Mouse (Mus musculus): ENCODE measurements around the gene Scamp2. TPM values are rescaled to one million over a fixed set of nuclear protein-coding genes. Genes with fewer than 3 reads are reported as not detected.

The Scamp2 gene
- polyA plus RNA-seq, 1 experiment: 79.2 TPM

DNA sequence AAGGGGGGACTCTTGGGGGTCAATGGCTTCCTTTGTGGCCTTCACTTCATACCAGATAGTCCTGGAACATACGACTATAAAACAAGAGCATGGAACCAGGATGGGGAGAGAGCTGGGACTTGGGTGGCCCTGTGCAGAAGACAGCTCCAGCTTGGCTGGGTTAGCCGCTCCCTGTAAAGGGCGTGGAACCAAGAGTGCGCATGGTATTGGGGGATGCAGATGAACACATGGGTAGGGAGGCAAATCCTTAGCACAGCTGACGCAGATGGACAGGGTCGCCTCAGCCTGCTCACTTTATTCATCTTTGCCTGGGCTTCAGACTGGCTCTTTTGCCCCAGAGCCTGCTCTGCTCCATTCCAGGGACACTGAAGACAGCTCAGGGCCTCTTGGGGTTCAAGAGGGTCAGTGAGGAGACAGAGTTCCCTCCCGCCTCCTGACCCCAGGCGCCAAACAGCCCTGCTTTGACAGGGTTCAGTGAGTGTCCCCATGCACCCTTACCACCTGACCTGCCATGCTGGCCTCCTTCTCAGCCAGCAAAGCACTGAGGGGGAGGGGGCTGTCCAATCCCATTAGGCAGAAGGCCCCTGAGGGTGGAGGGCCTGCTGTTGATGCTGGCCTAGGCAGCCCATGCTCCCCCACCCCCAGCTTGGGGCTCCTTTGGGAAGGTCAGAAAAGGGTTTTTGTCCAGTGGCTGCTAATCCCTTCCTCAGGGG is 38.3 kb downstream of the Scamp2 start:
- Histone ChIP-seq H3K4me1 (ENCODE audit: control insufficient read depth, insufficient read depth, insufficient read length) (no peaks in the 10 kb centered on the region), H3K36me3 (ENCODE audit: control insufficient read depth, insufficient read depth, low read length) (peaks cover 11% of the 10 kb centered on the region), H3K27ac (ENCODE audit: insufficient read depth, low read length) (no peak overlapping the region), H3K27me3 (ENCODE audit: control insufficient read depth, insufficient read depth, low read length) (no peaks in the 10 kb centered on the region), H3K4me3 (ENCODE audit: extremely low read depth, insufficient read depth, insufficient read length) (no peak overlapping the region)
- WGBS: 85% methylated on average over 8 of the region's 8 CpGs
- no peak for DNase-seq (ENCODE audit: low read depth in 1 of 2, low spot score in 2 of 2)
- TF ChIP-seq POLR2A (IDR thresholded peaks at IDR 0.05; ENCODE audit: low read depth, low read length) (no peak), CTCF (IDR thresholded peaks at IDR 0.05; ENCODE audit: extremely low read depth, insufficient read depth, insufficient read length, insufficient replicate concordance) (no peak)

DNA sequence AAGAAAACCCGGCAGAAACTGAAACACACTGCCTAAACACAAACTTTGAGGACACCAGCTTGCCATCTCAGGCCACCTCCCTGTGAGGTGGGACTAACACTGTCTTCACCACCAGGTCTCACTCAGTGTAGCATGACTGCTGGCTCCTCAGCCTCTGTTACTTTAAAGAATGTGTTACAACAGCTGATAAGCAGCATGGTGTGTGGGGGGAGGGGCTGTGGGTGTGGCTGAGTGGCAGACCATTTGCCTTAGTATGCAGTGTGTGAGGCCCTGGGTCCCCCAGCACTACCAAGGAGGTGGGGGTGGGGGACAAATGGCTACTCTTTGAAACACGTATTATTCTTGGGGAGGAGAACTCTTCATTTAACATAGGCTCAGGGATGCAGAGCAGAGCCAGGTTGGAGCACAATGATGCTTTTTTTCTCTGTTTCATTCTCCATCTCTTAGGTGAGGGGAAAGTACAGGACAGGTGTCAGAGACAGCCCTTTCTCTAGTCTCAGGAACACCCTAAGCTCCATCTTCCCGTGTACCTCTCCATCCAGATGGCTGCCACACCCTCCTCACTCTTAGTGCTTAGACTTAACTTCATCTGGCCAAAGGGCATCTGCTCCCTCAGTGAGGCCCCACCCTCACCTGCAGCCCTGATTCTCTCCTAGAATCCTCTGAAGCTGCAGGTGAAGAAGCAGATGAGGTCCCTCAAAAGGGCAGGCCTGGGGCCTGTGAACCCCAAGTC is 40.0 kb downstream of the Scamp2 start:
- no peak for DNase-seq (ENCODE audit: low read depth in 1 of 2, low spot score in 2 of 2)
- H3K36me3 ChIP-seq (ENCODE audit: control insufficient read depth, insufficient read depth, low read length): no peaks in the 10 kb centered on the region; the same call in 1 of the 2 replicates
- no peaks in the 10 kb centered on the region for H3K4me1 ChIP-seq (ENCODE audit: control insufficient read depth, insufficient read depth, insufficient read length)
- peaks cover 1% of the 10 kb centered on the region; the same call in 1 of the 2 replicates for H3K27me3 ChIP-seq (ENCODE audit: control insufficient read depth, insufficient read depth, low read length)
- H3K4me3 ChIP-seq (ENCODE audit: extremely low read depth, insufficient read depth, insufficient read length): no peak overlapping the region
- WGBS: 33% methylated on average over 3 of the region's 3 CpGs
- no peak for TF ChIP-seq CTCF (IDR thresholded peaks at IDR 0.05; ENCODE audit: extremely low read depth, insufficient read depth, insufficient read length, insufficient replicate concordance)
- no peak for TF ChIP-seq POLR2A (IDR thresholded peaks at IDR 0.05; ENCODE audit: low read depth, low read length)
- no peak overlapping the region for H3K27ac ChIP-seq (ENCODE audit: insufficient read depth, low read length)

DNA sequence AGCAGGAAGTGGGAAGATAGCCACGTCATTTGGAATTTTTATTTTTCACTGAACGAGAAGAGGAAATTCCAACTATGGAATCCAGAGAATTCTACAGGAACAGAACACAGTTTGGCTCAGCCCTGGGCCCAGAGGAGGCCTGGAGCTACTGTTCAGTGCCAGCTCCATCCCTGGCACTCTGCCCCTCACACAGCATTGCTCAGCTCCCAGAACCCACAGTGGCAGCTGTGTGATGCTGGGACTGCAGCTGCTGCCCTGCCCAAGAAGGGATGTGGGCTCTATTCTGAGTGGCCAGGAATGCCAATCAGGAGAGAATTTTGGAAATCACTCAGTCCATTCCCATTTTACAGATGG is 40.6 kb downstream of the Scamp2 start:
- no peak overlapping the region for H3K4me3 ChIP-seq (ENCODE audit: extremely low read depth, insufficient read depth, insufficient read length)
- no peak for DNase-seq (ENCODE audit: low read depth in 1 of 2, low spot score in 2 of 2)
- TF ChIP-seq CTCF (IDR thresholded peaks at IDR 0.05; ENCODE audit: extremely low read depth, insufficient read depth, insufficient read length, insufficient replicate concordance): no peak
- no peak for TF ChIP-seq POLR2A (IDR thresholded peaks at IDR 0.05; ENCODE audit: low read depth, low read length)
- H3K4me1 ChIP-seq (ENCODE audit: control insufficient read depth, insufficient read depth, insufficient read length): no peaks in the 10 kb centered on the region
- H3K36me3 ChIP-seq (ENCODE audit: control insufficient read depth, insufficient read depth, low read length): no peaks in the 10 kb centered on the region; the same call in 1 of the 2 replicates
- no peak overlapping the region for H3K27ac ChIP-seq (ENCODE audit: insufficient read depth, low read length)
- peaks cover 3% of the 10 kb centered on the region for H3K27me3 ChIP-seq (ENCODE audit: control insufficient read depth, insufficient read depth, low read length)
- 53% methylated on average over 2 of the region's 2 CpGs for WGBS

DNA sequence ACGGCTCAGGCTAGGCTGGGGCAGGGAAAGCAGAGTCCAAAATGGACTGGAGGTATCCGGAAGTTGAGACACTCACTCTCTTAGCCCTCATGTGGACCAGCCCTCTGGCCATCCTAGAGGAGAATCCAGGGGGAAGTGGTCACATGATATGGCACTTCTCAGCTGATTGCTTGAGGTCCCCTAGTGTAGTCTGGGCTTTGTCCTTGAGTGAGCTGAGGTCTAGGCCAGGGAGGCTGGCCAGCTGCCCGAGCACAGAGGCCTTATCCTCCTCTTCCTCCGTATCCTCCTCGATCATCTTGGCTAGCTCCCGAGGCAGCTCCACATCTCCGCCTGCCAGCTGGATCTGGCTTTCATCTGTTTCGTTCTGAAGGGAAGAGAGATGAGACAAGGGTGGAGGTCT is 41.4 kb downstream of the Scamp2 start:
- peaks cover 3% of the 10 kb centered on the region; the same call in 1 of the 2 replicates for H3K4me1 ChIP-seq (ENCODE audit: control insufficient read depth, insufficient read depth, insufficient read length)
- 75% methylated on average over 8 of the region's 8 CpGs for WGBS

DNA sequence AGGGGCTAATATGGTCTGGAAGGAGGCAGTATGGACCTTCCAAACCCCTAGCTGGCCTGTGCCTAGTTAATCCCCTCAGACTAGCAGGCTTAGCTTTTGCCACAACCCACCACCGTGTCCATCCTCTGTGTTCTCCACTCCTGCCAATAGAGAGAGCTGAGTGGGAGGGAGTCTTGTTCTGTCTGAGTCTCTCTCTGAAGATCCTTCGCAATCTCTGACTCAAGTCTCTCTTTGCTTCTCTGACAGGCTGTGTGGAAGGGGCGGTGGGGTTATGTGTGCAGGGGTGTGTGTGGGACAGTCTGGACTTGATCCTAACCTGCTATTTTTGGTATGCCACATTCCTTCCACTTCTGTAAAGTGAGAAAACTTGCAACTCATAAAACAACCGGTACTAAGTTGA is 44.1 kb downstream of the Scamp2 start:
- TF ChIP-seq POLR2A (IDR thresholded peaks at IDR 0.05; ENCODE audit: low read depth, low read length) (no peak), CTCF (IDR thresholded peaks at IDR 0.05; ENCODE audit: extremely low read depth, insufficient read depth, insufficient read length, insufficient replicate concordance) (no peak)
- Histone ChIP-seq H3K4me1 (ENCODE audit: control insufficient read depth, insufficient read depth, insufficient read length) (peaks cover 3% of the 10 kb centered on the region; the same call in 1 of the 2 replicates), H3K27me3 (ENCODE audit: control insufficient read depth, insufficient read depth, low read length) (peaks cover 3% of the 10 kb centered on the region), H3K27ac (ENCODE audit: insufficient read depth, low read length) (no peak overlapping the region), H3K36me3 (ENCODE audit: control insufficient read depth, insufficient read depth, low read length) (no peaks in the 10 kb centered on the region), H3K4me3 (ENCODE audit: extremely low read depth, insufficient read depth, insufficient read length) (no peak overlapping the region)
- 79% methylated on average over 4 of the region's 4 CpGs for WGBS
- no peak for DNase-seq (ENCODE audit: low read depth in 1 of 2, low spot score in 2 of 2)

More for the DNA sequence above, 41.4 kb downstream of the Scamp2 start:
- H3K4me3 ChIP-seq (ENCODE audit: extremely low read depth, insufficient read depth, insufficient read length): no peak overlapping the region
- no peaks in the 10 kb centered on the region for H3K36me3 ChIP-seq (ENCODE audit: control insufficient read depth, insufficient read depth, low read length)
- H3K27me3 ChIP-seq (ENCODE audit: control insufficient read depth, insufficient read depth, low read length): peaks cover 3% of the 10 kb centered on the region
- TF ChIP-seq CTCF (IDR thresholded peaks at IDR 0.05; ENCODE audit: extremely low read depth, insufficient read depth, insufficient read length, insufficient replicate concordance) (no peak), POLR2A (IDR thresholded peaks at IDR 0.05; ENCODE audit: low read depth, low read length) (no peak)
- H3K27ac ChIP-seq (ENCODE audit: insufficient read depth, low read length): no peak overlapping the region
- no peak for DNase-seq (ENCODE audit: low read depth in 1 of 2, low spot score in 2 of 2)

DNA sequence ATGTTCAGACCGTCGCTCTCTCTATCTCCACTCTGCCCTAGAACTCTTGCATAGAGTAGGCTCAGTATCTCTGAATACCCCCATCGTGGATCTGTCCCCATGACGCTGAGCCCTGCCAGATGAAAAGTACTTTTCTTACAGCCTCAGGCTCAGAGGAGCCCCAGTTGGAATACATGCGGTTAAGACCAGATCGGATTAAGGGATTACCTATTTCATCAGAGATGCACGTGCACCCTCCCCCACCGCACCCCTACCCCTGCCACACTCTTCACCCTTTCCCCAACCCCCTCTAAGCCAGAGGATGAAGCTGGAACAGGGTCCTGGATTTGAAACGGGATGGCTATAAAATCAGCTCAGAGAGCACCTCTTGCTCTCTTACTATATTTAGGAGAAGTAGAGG is 44.8 kb downstream of the Scamp2 start:
- Histone ChIP-seq H3K27me3 (ENCODE audit: control insufficient read depth, insufficient read depth, low read length) (peaks cover 3% of the 10 kb centered on the region), H3K4me1 (ENCODE audit: control insufficient read depth, insufficient read depth, insufficient read length) (peaks cover 3% of the 10 kb centered on the region; the same call in 1 of the 2 replicates), H3K36me3 (ENCODE audit: control insufficient read depth, insufficient read depth, low read length) (no peaks in the 10 kb centered on the region), H3K27ac (ENCODE audit: insufficient read depth, low read length) (no peak overlapping the region), H3K4me3 (ENCODE audit: extremely low read depth, insufficient read depth, insufficient read length) (no peak overlapping the region)
- no peak for DNase-seq (ENCODE audit: low read depth in 1 of 2, low spot score in 2 of 2)
- WGBS: 30% methylated on average over 9 of the region's 9 CpGs
- TF ChIP-seq CTCF (IDR thresholded peaks at IDR 0.05; ENCODE audit: extremely low read depth, insufficient read depth, insufficient read length, insufficient replicate concordance) (no peak), POLR2A (IDR thresholded peaks at IDR 0.05; ENCODE audit: low read depth, low read length) (no peak)

All from spleen, adult 2 months (tissue).